Mouse (Mus musculus): Measurements from ENCODE around the gene Syt14.

Gene Syt14

GRCm38 (mm10) chr1:192864440-192864839 lies 171.1 kb downstream of the Syt14 start:
- no peak for DNase-seq (ENCODE audit: low read depth, low spot score)

GRCm38 (mm10) chr1:192861305-192861960 lies 174.1 kb downstream of the Syt14 start:
- no peak for DNase-seq (ENCODE audit: low read depth, low spot score)

GRCm38 (mm10) chr1:192860273-192860672 lies 175.3 kb downstream of the Syt14 start:
- no peak for DNase-seq (ENCODE audit: low read depth, low spot score)

GRCm38 (mm10) chr1:192857582-192857981 lies 178.0 kb downstream of the Syt14 start:
- no peak for DNase-seq (ENCODE audit: low read depth, low spot score)

- no peak for DNase-seq (ENCODE audit: low read depth, low spot score)
Measured at GRCm38 (mm10) chr1:192856931-192857330, 178.6 kb downstream of the Syt14 start.

GRCm38 (mm10) chr1:192856411-192856810 lies 179.2 kb downstream of the Syt14 start:
- no peak for DNase-seq (ENCODE audit: low read depth, low spot score)

- DNase-seq (ENCODE audit: low read depth, low spot score) = no peak
Measured at GRCm38 (mm10) chr1:192855474-192856230, 179.9 kb downstream of the Syt14 start, which contains the start of gene Sertad4. Sertad4 (minus strand) TSS chr1:192855756.

- no peak for DNase-seq (ENCODE audit: low read depth, low spot score)
Measured at GRCm38 (mm10) chr1:192854819-192855271, 180.7 kb downstream of the Syt14 start.

GRCm38 (mm10) chr1:192853988-192854818 lies 181.4 kb downstream of the Syt14 start:
- no peak for DNase-seq (ENCODE audit: low read depth, low spot score)

GRCm38 (mm10) chr1:192853429-192853828 lies 182.1 kb downstream of the Syt14 start:
- DNase-seq (ENCODE audit: low read depth, low spot score) = no peak

GRCm38 (mm10) chr1:192852047-192852446 lies 183.5 kb downstream of the Syt14 start:
- DNase-seq (ENCODE audit: low read depth, low spot score) = no peak

GRCm38 (mm10) chr1:192851640-192852039 lies 183.9 kb downstream of the Syt14 start:
- DNase-seq (ENCODE audit: low read depth, low spot score) = no peak

GRCm38 (mm10) chr1:192851126-192851525 lies 184.4 kb downstream of the Syt14 start:
- DNase-seq (ENCODE audit: low read depth, low spot score) = no peak

GRCm38 (mm10) chr1:192849616-192850015 lies 186.0 kb downstream of the Syt14 start:
- no peak for DNase-seq (ENCODE audit: low read depth, low spot score)

- no peak for DNase-seq (ENCODE audit: low read depth, low spot score)
Measured at GRCm38 (mm10) chr1:192847254-192847653, 188.3 kb downstream of the Syt14 start.
